Mouse (Mus musculus): ENCODE data around the gene Fgfr2.

DNA sequence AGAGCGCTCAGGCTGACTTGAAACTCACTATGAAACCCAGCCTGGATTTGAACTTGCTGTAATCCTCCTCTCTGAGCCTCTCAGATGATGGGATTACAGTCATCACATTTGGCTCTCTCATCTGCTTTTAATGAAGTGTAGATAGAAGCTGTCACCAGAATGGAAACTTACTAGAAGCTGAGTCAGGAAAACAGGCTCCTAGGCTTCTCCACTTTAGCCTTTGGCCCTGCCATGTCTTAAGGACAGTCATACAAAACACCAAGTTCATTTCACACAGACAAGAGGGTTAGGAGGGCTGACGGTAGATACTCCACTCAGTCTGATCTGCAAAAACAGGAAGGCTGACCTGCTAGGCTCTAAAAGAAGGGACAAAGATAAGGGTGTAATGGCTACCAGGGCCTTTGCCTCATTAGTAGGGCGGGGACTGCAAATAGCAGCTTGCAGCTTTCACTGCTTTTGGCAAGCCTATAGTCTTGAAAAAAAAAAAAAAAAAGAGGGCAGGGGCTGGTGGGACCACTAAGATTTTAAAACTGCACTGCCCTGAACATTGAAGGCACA is 357.4 kb downstream of the Fgfr2 start:
- TF ChIP-seq MAFK (IDR thresholded peaks at IDR 0.05; ENCODE audit: insufficient read depth, low read depth, low read length) (no peak), HCFC1 (IDR thresholded peaks at IDR 0.05; ENCODE audit: borderline replicate concordance, insufficient read depth, low read length) (no peak), ZC3H11A (IDR thresholded peaks at IDR 0.05; ENCODE audit: borderline replicate concordance, low read depth, low read length) (no peak)
